Mouse (Mus musculus) C2C12 (cell line): Measurements from ENCODE around the gene Syngr2.

Source experiments
- CTCF ChIP-seq: IDR thresholded peaks from one replicate; pipeline ENCODE4 v1.5.1; 2011; ENCODE audit not compliant: control insufficient read depth, insufficient read depth, insufficient read length
- FOSL1 ChIP-seq: IDR thresholded peaks from one replicate; pipeline ENCODE4 v1.8.0; 2011; ENCODE audit warnings: mild to moderate bottlenecking, low read length; ENCODE audit not compliant: poor library complexity, insufficient read depth, severe bottlenecking
- MYOD1 ChIP-seq: IDR thresholded peaks from one replicate; pipeline ENCODE4 v1.6.1; 2011; ENCODE audit warnings: low read depth; ENCODE audit not compliant: control insufficient read depth, insufficient read length
- USF1 ChIP-seq: IDR thresholded peaks from one replicate; pipeline ENCODE4 v1.6.1; 2011; ENCODE audit warnings: low read depth, mild to moderate bottlenecking, control low read depth, moderate library complexity

DNA sequence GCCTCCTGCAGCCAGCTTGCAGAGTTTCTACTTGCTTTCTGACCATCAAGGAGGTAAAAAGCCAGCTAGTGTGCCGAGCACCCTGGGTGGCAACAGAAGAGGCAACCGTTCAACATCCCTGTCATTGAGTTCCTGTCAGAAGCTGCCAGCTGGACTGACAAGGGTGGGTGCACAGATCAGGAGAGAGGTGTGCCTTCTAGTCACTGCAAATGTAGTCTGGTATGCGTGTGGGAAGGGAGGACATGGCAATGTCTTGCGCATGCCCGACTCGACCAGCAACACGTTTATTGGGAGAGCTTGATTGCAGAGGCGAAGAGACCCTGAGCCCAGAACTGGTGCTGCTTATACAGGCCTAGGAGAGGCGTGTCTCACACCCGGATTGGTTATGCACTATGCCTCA lies 48.0 kb downstream of the Syngr2 start:
- TF ChIP-seq CTCF (no peak), FOSL1 (no peak), MYOD1 (no peak), USF1 (no peak)
